Mouse (Mus musculus) megakaryocyte, embryonic 14.5 days (primary cell): Measurements from ENCODE around the gene Gm49384. TPM values are rescaled to one million over a fixed set of nuclear protein-coding genes. Genes with fewer than 3 reads are reported as not detected.

ENCODE experiments used
- H3K27me3 ChIP-seq: replicated peaks from 2 replicates; pipeline ENCODE3; 2012; ENCODE audit warnings: inconsistent platforms
- H3K36me3 ChIP-seq: replicated peaks from 2 replicates; pipeline ENCODE3; 2012; ENCODE audit warnings: low read length, inconsistent platforms, mixed read lengths
- H3K4me1 ChIP-seq: 2 replicates; pipeline ENCODE4 v1.6.1; 2012; ENCODE audit warnings: inconsistent platforms
- H3K4me3 ChIP-seq: replicated peaks from 2 replicates; pipeline ENCODE3; 2012; ENCODE audit warnings: moderate library complexity, mild to moderate bottlenecking, inconsistent platforms
- H3K9me3 ChIP-seq: 2 replicates; pipeline ENCODE4 v1.6.1; 2012; ENCODE audit warnings: inconsistent platforms
- FLI1 ChIP-seq: IDR thresholded peaks from 2 replicates; pipeline ENCODE4 v1.6.1; 2012; ENCODE audit warnings: low read length, inconsistent platforms, mixed read lengths
- GATA1 ChIP-seq: IDR thresholded peaks from 3 replicates; pipeline ENCODE4 v1.6.1; 2012; ENCODE audit warnings: mixed read lengths, low read length, inconsistent platforms, borderline replicate concordance
- polyA plus RNA-seq: library from polyadenylated mRNA; stranded (reverse); fragments of >175 nt; gene quantifications from 2 replicates; pipeline ENCODE4 v1.2.3, GENCODE M21; 2012; ENCODE audit warnings: low replicate concordance; ENCODE audit not compliant: insufficient read depth

The Gm49384 gene
- polyA plus RNA-seq: not detected in 2 replicates

DNA sequence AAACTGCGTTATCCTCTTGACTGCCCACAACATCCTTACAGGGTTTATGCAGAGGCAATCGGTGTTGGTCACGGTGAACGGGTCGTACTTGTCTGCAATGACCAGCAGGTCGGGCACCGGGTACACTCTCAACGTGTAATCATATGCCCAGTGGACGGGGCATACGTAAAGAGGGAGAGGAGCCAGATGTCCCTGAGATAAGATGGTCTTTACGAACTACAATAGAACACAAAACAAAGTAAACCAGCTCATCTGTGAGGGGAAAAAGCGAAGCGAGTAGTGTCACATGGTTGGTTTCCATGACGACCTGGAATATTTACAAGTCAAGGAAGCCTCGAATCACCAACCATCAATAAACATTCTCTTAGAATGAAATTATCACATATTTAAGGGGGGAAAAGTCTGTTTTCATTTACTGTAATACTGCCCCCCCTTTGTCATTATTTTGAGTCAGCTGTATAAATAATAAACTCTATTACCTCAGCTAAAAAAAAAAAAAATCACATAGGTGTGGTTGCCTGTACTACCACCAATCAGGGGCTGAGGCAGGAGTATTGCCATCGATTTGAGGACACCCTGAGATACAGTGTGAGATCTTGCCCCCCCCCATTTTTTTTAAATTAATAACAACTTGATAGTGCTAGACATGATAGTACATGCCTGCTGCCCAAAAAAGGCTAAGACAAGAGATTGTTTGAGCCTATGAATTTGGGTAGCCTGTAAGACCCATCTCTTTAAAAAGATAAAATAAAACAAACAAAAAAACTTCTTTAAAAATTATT is at the start of gene Gm49384:
Gene Gm49384, minus strand, starts transcription at position 216 of the 782 bp plus-strand sequence.
- no peak within 1 kb of the TSS for H3K4me3 ChIP-seq
- TF ChIP-seq GATA1: no peak
- no peak for TF ChIP-seq FLI1
- peaks cover 5% of the 10 kb centered on the region for H3K4me1 ChIP-seq
- peaks cover 70% of the 10 kb centered on the region for H3K36me3 ChIP-seq
- H3K9me3 ChIP-seq: no peaks in the 10 kb centered on the region
- no peaks in the 10 kb centered on the region for H3K27me3 ChIP-seq

DNA sequence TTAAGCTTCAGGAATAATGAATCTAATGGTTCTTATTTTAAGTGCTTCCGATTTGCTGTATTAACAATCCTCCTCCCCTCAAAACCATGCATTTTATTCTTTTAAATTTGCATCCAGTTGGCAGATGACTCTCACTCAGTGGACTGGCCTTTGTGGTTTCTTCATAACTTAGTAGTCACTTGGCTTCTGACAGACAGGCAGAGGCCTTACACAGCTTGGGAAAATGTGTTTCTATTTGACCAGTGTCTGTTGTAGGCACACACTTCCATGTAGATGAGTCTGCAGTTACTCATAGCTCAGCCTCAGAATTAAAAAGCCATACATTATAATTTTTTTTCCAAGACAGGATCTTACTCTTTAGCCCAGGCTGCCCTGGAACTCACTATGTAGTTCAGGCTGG is 49.7 kb upstream of the Gm49384 start:
- H3K4me1 ChIP-seq: peaks cover 35% of the 10 kb centered on the region
- no peak for TF ChIP-seq GATA1
- no peak for TF ChIP-seq FLI1
- H3K4me3 ChIP-seq: no peak overlapping the region
- no peaks in the 10 kb centered on the region for H3K9me3 ChIP-seq
- H3K36me3 ChIP-seq: peaks cover 16% of the 10 kb centered on the region
- no peaks in the 10 kb centered on the region for H3K27me3 ChIP-seq

DNA sequence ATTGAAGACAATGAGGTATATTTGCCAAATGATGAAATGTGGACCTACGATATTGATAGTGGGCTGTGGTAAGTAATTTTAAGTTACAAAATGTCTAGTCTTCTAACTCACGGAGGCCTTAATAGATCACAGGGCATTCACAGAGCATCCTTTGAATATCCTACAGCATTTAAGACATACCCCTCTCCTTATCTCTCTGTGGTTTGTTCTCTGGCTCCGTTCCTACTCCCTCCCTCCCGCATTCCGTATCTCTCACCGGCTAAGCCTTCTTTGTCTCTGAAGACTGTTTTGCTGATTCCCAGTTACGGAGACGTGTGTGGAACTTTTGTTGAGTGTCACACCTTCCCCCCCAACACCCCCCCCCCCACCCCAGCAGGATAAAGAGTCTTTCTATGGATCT is 46.7 kb upstream of the Gm49384 start:
- Histone ChIP-seq H3K36me3 (peaks cover 10% of the 10 kb centered on the region), H3K9me3 (no peaks in the 10 kb centered on the region), H3K4me1 (peaks cover 34% of the 10 kb centered on the region), H3K27me3 (no peaks in the 10 kb centered on the region), H3K4me3 (no peak overlapping the region)
- no peak for TF ChIP-seq FLI1
- TF ChIP-seq GATA1: no peak

DNA sequence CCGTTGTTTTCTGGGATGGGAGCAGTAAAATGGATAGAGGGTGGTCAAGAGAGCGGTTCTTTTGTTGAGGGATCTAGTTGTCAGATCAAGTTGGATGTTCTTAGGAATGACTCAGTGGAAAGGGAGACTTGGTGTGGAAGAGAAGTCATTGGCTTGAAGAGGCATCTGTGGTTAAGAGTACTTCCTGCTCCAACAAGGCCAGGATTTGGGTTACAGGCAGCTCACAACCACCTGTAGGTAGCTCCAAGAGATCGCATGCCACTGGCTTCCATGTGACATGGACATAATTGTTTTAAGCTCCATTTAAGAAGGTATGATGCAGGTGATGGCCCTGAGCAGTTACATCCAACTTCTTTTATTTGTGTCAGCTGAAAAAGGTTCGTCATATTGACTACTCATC is 45.7 kb upstream of the Gm49384 start:
- Histone ChIP-seq H3K36me3 (peaks cover 10% of the 10 kb centered on the region), H3K4me3 (no peak overlapping the region), H3K9me3 (no peaks in the 10 kb centered on the region), H3K4me1 (peaks cover 34% of the 10 kb centered on the region), H3K27me3 (no peaks in the 10 kb centered on the region)
- TF ChIP-seq FLI1 (no peak), GATA1 (no peak)

DNA sequence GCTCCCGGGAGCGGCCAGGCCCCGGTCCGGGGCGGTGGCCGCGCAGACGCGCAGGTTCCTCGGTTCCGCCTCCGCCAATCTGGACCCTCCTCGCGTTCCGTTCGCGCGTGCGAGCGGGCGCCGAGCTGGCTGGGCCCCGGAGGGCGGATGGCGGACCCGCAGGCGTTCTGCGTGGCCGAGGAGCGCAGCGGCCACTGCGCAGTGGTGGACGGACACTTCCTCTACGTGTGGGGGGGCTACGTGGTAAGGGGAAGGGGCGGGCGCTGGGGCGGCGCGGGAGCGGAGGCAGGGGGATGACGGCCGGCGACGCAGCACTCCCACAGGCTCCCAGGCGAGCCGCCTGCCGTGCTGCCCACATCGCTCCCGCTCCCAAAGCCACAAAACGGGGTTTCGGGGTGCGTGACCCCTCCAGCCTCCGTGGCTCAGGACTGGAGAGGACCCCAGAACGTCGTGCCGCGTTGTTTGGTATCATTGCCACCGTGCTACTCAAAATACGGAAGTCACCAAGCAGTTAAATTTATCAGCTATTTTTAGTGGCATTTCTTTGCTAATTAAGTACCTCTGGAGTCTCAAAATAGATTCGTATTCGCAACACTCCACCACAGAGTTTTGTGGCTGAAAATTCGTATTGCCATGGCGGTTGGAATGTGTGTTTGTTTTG is 37.8 kb upstream of the Gm49384 start:
- no peaks in the 10 kb centered on the region for H3K27me3 ChIP-seq
- H3K4me1 ChIP-seq: peaks cover 45% of the 10 kb centered on the region
- H3K4me3 ChIP-seq: peak overlapping the region; percentile 95
- no peaks in the 10 kb centered on the region for H3K36me3 ChIP-seq
- no peaks in the 10 kb centered on the region for H3K9me3 ChIP-seq
- TF ChIP-seq GATA1 (no peak), FLI1 (no peak)

DNA sequence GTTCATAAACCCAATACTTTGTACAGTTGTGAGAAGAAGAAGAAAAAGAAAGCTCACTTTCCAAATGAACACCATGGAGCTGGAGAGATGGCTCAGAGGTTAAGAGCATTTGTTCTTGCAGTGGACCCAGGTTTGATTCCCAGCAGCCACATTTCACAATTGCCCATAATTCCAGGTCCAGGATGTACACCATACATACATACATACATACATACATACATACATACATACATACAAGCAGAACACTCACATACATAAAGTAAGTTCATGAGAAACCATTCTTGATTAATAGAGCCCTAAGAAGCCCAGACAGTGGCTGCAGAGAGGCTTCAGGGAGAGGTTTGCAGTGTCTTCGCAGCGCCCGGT is 37.3 kb upstream of the Gm49384 start:
- no peaks in the 10 kb centered on the region for H3K27me3 ChIP-seq
- H3K9me3 ChIP-seq: no peaks in the 10 kb centered on the region
- TF ChIP-seq FLI1 (no peak), GATA1 (no peak)
- peaks cover 45% of the 10 kb centered on the region for H3K4me1 ChIP-seq
- H3K36me3 ChIP-seq: no peaks in the 10 kb centered on the region
- peak overlapping the region; percentile 95 for H3K4me3 ChIP-seq

DNA sequence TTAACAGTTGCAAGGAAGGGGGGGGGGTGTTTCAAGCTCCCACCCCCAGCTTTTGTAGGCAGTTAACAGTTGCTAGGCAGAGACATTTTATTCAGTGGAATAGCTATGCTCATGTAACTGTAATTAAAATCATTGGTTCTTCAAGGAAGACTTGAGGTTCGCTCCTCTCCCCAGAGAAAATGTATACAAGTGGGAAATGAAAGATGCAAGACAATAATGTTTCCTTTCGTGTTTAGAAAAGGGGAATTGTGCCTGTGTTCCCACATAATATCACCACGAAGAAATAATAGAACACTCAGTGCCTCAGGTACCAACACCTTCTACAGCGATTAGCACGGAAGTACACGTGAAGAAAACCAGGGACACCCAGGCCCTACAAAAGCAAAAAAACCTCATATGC is 36.8 kb upstream of the Gm49384 start, which contains the start of gene Klhdc1:
Gene Klhdc1, plus strand, starts transcription at position 301 of the 400 bp plus-strand sequence.
- no peaks in the 10 kb centered on the region for H3K27me3 ChIP-seq
- TF ChIP-seq FLI1 (no peak), GATA1 (no peak)
- peaks cover 45% of the 10 kb centered on the region for H3K4me1 ChIP-seq
- peak within 1 kb of the TSS; percentile 95 for H3K4me3 ChIP-seq
- no peaks in the 10 kb centered on the region for H3K9me3 ChIP-seq
- H3K36me3 ChIP-seq: no peaks in the 10 kb centered on the region

DNA sequence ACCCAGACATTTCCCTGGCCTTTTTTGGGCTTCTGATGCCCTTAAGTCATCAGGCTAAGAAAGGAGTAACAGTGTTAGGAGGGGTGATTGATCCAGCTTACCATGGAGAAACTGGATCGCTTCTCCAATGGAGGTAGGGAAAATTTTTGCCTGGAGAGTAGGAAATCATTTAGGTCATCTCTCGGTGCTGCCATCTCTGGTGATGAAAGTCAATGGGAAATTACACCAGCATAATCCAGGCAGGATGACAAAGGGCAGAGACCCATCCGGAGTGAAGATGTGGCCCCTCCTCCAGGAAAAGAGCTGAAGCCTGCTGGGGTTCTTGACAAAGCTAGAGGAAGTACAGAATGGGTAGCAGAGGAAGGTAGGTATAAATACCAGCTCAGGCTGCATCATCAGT is 34.2 kb upstream of the Gm49384 start:
- no peak for TF ChIP-seq GATA1
- no peak for TF ChIP-seq FLI1
- Histone ChIP-seq H3K4me1 (peaks cover 45% of the 10 kb centered on the region), H3K4me3 (no peak overlapping the region), H3K9me3 (no peaks in the 10 kb centered on the region), H3K36me3 (no peaks in the 10 kb centered on the region), H3K27me3 (no peaks in the 10 kb centered on the region)

DNA sequence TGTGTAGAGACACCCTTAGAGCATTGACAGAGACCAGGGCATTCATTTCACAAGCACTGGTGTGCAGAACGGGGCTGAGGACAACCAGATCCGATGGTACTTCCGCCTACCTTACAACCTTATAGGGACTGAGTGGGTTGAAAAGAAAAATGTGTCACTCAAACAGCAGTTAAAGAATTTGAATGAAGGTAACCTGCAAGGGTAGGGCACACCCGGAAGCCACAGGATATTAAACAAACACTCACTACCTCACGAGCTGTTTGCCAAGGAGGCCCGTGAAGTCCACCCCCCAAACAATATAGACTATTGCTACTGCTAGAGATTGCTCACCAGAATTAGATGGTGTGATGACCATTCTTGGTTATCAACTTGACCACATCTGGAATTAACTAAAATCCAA is 31.7 kb upstream of the Gm49384 start:
- Histone ChIP-seq H3K4me1 (peaks cover 31% of the 10 kb centered on the region), H3K9me3 (no peaks in the 10 kb centered on the region), H3K36me3 (no peaks in the 10 kb centered on the region), H3K4me3 (no peak overlapping the region), H3K27me3 (no peaks in the 10 kb centered on the region)
- TF ChIP-seq GATA1: no peak
- TF ChIP-seq FLI1: no peak

DNA sequence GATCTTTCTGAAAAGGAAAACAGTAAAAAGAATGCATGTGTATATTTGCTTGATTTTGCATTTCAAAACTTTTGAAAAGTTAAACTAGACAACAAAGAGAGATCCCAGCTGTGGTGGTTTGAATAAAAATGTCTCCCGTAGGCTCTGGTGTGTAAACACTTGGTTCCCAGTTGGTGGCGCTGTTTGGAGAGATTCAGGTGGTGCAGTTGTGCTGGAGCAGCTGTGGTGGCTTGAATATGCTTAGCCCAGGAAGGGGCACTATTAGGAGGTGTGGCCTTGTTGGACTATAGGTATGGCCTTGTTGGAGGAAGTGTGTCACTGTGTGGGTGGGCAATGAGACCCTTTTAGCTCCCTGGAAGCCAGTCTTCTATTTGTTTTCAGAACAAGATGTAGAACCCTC is 25.2 kb upstream of the Gm49384 start:
- Histone ChIP-seq H3K4me1 (peaks cover 22% of the 10 kb centered on the region), H3K36me3 (peaks cover 17% of the 10 kb centered on the region), H3K4me3 (no peak overlapping the region), H3K9me3 (no peaks in the 10 kb centered on the region), H3K27me3 (no peaks in the 10 kb centered on the region)
- TF ChIP-seq GATA1: no peak
- no peak for TF ChIP-seq FLI1

DNA sequence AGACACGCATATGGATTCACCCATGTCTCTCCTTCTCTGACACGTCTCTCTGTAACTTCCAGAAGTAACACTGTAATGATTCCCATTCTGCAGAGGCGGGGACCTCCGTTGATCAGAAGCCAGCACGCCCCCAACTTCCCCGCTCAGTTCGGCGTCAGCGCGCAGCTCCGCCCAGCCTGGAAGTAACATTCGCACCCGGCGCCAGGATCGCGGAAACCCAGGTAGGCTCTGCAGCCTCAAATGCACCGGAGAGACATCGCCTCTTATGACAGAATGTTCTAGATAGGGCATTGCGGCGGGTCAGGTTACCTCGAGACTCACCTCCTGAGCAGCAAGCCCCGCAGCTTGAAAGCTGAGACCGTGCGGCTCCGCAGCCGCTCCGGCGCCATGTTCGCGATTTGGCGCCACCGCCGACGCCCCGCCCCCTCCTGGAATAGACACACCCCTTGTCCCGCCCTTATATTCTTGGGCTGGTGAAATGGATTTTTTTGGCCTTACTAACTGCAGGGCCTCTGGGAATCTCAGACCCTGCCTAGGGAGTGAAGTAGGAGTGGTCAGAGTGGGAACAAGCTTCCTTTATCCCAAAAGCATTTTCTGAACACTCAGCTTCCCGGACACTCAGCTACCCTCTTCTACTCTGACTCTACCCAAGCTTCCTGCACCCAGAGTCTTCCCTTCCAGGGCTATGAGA is 23.9 kb upstream of the Gm49384 start, which contains the start of gene Pole2:
Gene Pole2, minus strand, starts transcription at position 420 of the 691 bp plus-strand sequence.
- H3K4me3 ChIP-seq: peak within 1 kb of the TSS; percentile 97
- no peaks in the 10 kb centered on the region for H3K9me3 ChIP-seq
- H3K36me3 ChIP-seq: peaks cover 26% of the 10 kb centered on the region
- TF ChIP-seq FLI1 (no peak), GATA1 (no peak)
- H3K27me3 ChIP-seq: no peaks in the 10 kb centered on the region
- H3K4me1 ChIP-seq: peaks cover 22% of the 10 kb centered on the region
